Mouse (Mus musculus) forebrain, postnatal 0 days (tissue): Measurements from ENCODE around the gene Shisa9. TPM values are rescaled to one million over a fixed set of nuclear protein-coding genes. Genes with fewer than 3 reads are reported as not detected.

Source experiments
- ATAC-seq: fragments of 200-750 bp; cut with Nextera tagmentation; 2 replicates; pipeline ENCODE4 v1.8.0; 2017; ENCODE audit warnings: mild to moderate bottlenecking, moderate library complexity
- DNase-seq: peaks from one replicate; pipeline ENCODE4 v3.0.0-alpha.2; 2015
- H3K27ac ChIP-seq: fragments of 300-500 bp; sonication (generic); 2 replicates; pipeline ENCODE4 v1.5.1; 2014; ENCODE audit warnings: low read depth, mild to moderate bottlenecking, antibody characterized with exemption, low read length, moderate library complexity, mixed read lengths
- H3K27me3 ChIP-seq: fragments of 300-500 bp; sonication (generic); 2 replicates; pipeline ENCODE4 v1.6.1; 2014; ENCODE audit warnings: mild to moderate bottlenecking, low read length, mixed read lengths; ENCODE audit not compliant: insufficient read depth
- H3K36me3 ChIP-seq: fragments of 300-500 bp; sonication (generic); 2 replicates; pipeline ENCODE4 v1.6.1; 2014; ENCODE audit warnings: mild to moderate bottlenecking, moderate library complexity; ENCODE audit not compliant: insufficient read depth
- H3K4me1 ChIP-seq: fragments of 300-500 bp; sonication (generic); 2 replicates; pipeline ENCODE4 v1.6.1; 2014; ENCODE audit warnings: antibody characterized with exemption; ENCODE audit not compliant: insufficient read depth
- H3K4me2 ChIP-seq: fragments of 300-500 bp; sonication (generic); 2 replicates; pipeline ENCODE4 v1.6.1; 2014; ENCODE audit warnings: low read depth, mild to moderate bottlenecking, moderate library complexity
- H3K4me3 ChIP-seq: fragments of 300-500 bp; sonication (generic); 2 replicates; pipeline ENCODE4 v1.5.1; 2014; ENCODE audit warnings: low read depth, low read length, mixed read lengths
- H3K9ac ChIP-seq: fragments of 300-500 bp; sonication (generic); 2 replicates; pipeline ENCODE4 v1.6.1; 2014; ENCODE audit warnings: mild to moderate bottlenecking
- H3K9me3 ChIP-seq: fragments of 300-500 bp; sonication (generic); 2 replicates; pipeline ENCODE4 v1.6.1; 2016; ENCODE audit warnings: low read length
- CTCF ChIP-seq: sonication (generic); IDR thresholded peaks from 2 replicates; pipeline ENCODE4 v1.5.1; 2016; ENCODE audit warnings: antibody characterized with exemption, control low read depth, low read depth
- WGBS: fragments of 180-500 bp; shearing (Covaris S2); extraction: QIAGEN DNeasy Blood & Tissue Kit; methylation state at CpG from one replicate; pipeline ENCODE4 v1.1.7; 2014; 5-methylcytosine and 5-hydroxymethylcytosine counted together
- polyA plus RNA-seq: library from polyadenylated mRNA; unstranded; fragments of >200 nt; fragmentation: Nextera tagmentation; extraction: Ambion mirVana; gene quantifications from 2 replicates; pipeline ENCODE4 v1.2.1, GENCODE M21; 2015
- total RNA-seq: library from RNA; depleted of rRNA; stranded (reverse); fragments of >200 nt; gene quantifications from 2 replicates; pipeline ENCODE4 v1.2.3, GENCODE M21; 2014

Shisa9 gene
- total and polyA plus RNA-seq, 2 experiments from 2014 or later: 21.7 to 38.2 TPM

DNA sequence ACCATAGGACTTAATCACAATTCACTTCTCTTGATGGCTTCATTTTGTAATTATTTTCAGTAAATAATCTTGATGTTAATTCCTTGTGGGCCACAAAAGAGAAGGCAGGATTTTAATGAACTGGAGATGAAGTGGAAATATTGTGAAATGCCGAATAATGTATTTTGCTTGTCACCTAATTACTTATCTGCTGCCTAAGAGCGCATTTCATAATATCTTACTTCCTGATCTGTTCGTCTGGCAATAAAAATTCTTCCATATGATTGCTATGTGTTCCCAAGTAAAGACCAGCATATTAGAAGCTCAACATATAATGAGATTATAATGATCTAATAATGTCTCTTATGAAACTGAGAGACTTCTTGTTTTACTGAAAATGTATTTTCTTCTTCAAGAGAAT, 235.9 kb downstream of the Shisa9 start:
- ATAC-seq (no peak), DNase-seq (no peak)
- Histone ChIP-seq H3K4me2 (no peak overlapping the region), H3K9ac (no peak overlapping the region), H3K4me3 (no peak overlapping the region), H3K27me3 (no peaks in the 10 kb centered on the region), H3K9me3 (no peaks in the 10 kb centered on the region), H3K36me3 (no peaks in the 10 kb centered on the region), H3K4me1 (no peaks in the 10 kb centered on the region), H3K27ac (no peak overlapping the region)
- no peak for TF ChIP-seq CTCF
- 85% methylated on average over 3 of the region's 3 CpGs for WGBS

DNA sequence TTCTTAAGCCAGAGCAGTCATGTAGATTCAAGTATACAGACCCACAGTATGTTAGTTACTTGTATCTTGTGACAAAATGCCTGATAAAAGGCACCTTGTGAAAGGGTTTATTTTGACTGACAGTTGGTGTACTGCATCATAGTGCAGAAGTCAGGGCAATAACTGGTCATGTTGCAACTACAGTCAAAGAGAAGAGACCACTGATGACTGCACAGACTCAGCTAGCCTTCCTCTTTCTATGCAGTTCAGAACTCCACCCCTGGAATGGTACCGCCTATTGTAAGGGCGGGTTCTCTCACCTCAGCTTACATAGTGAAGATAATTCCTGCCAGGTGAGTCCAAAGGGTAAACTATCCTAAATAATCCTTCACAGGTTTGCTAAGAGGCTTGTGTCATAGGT, 239.6 kb downstream of the Shisa9 start:
- ATAC-seq (no peak), DNase-seq (no peak)
- Histone ChIP-seq H3K4me2 (no peak overlapping the region), H3K9me3 (no peaks in the 10 kb centered on the region), H3K36me3 (no peaks in the 10 kb centered on the region), H3K27me3 (no peaks in the 10 kb centered on the region), H3K9ac (no peak overlapping the region), H3K4me3 (no peak overlapping the region), H3K27ac (no peak overlapping the region), H3K4me1 (0 out of 2 replicates have a peak, but pooled peaks cover 3% of the 10 kb centered on the region)
- WGBS: 90% methylated on average over 2 of the region's 2 CpGs
- TF ChIP-seq CTCF: no peak

DNA sequence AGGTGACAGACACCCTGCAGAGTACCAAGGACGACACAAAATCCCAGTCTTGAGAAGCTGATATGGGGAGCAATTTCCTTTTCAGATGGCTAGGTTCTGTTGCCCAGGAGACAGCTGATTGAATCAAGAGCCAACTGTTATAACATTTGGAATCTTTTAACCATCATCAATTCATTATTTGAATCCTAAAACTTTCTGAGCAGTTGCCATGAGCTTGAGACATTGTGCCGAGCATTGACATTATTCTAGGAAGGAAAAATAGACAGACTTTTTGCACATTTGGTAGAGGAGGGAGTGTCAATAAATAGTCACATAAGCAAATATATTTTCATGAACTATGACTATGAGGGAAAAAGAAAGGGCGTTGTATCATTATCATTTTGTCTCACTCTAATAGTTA, 243.0 kb downstream of the Shisa9 start:
- ATAC-seq (no peak; the same call in 1 of the 2 replicates), DNase-seq (no peak)
- Histone ChIP-seq H3K4me1 (0 out of 2 replicates have a peak, but pooled peaks cover 3% of the 10 kb centered on the region), H3K9me3 (no peaks in the 10 kb centered on the region), H3K4me3 (no peak overlapping the region), H3K36me3 (no peaks in the 10 kb centered on the region), H3K27me3 (no peaks in the 10 kb centered on the region), H3K9ac (no peak overlapping the region), H3K4me2 (no peak overlapping the region), H3K27ac (no peak overlapping the region)
- no peak for TF ChIP-seq CTCF
- 43% methylated on average over 3 of the region's 3 CpGs for WGBS

DNA sequence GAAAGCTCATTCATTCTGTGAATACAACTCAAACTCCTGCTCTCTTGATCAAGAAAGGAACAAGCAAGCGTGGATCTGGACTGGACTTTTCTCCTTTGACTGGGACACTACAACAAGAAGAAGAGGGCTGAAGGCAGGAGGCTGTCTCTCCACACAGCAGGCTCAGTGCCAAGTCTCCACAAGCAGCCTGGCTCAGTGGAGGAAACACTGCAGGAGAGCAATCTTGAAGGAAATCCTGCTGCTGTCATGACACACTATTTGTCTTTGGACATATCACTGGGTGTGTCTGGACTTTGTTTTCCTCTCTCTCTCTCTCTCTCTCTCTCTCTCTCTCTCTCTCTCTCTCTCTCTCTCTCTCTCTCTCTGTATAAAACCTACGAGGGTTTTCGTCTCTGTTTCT, 249.4 kb downstream of the Shisa9 start:
- no peaks in the 10 kb centered on the region for H3K9me3 ChIP-seq
- no peak overlapping the region for H3K27ac ChIP-seq
- no peak for TF ChIP-seq CTCF
- no peaks in the 10 kb centered on the region for H3K4me1 ChIP-seq
- ATAC-seq (no peak), DNase-seq (no peak)
- no peaks in the 10 kb centered on the region for H3K27me3 ChIP-seq
- H3K4me3 ChIP-seq: no peak overlapping the region
- H3K36me3 ChIP-seq: no peaks in the 10 kb centered on the region
- no peak overlapping the region for H3K4me2 ChIP-seq
- 76% methylated on average over 3 of the region's 3 CpGs for WGBS
- no peak overlapping the region for H3K9ac ChIP-seq

DNA sequence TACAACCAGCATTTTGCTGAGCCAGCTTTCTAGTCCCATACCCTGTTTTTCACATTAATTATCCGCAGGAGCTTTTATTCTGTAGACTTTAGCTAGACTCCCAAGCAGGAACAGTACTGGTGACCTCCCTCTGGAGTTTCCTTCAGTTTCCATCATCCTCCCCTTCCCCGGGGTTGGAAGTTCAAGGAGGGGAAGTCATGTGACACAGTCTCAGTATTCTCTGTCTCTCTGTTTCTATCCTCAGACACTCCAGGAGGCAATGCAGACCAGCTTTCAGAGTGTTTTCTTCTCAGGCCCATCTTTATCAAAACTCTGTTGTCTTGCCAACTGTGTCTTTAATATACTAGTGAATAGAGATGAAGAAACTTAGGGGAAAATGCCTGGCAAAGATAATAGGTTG, 250.4 kb downstream of the Shisa9 start:
- Histone ChIP-seq H3K9ac (no peak overlapping the region), H3K9me3 (no peaks in the 10 kb centered on the region), H3K4me2 (no peak overlapping the region), H3K4me3 (no peak overlapping the region), H3K36me3 (no peaks in the 10 kb centered on the region), H3K27ac (no peak overlapping the region), H3K27me3 (no peaks in the 10 kb centered on the region), H3K4me1 (no peaks in the 10 kb centered on the region)
- DNase-seq (no peak), ATAC-seq (no peak)
- WGBS: 70% methylated on average over 2 of the region's 2 CpGs
- no peak for TF ChIP-seq CTCF

DNA sequence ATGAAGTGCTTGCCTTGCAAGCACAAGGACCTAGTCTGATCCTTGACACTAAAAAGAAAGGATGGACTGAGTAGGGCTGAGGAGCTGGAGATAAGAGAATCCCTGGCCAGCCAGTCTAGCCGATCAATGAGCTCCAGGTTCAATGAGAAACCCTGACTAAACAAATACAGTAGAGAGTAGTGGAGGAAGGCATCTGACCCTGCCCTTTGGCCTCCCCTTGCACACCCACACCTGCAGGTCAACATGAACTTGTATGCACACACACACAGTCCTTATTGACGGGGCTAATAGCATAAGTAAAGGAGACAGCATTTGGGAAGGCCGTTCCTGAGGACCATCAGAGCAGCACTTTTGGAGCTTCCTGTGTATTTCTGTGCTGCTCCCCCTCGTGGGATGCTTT, 254.7 kb downstream of the Shisa9 start:
- no peak for ATAC-seq
- Histone ChIP-seq H3K9me3 (no peaks in the 10 kb centered on the region), H3K4me2 (no peak overlapping the region), H3K4me1 (no peaks in the 10 kb centered on the region), H3K27ac (no peak overlapping the region), H3K4me3 (no peak overlapping the region), H3K27me3 (no peaks in the 10 kb centered on the region), H3K9ac (no peak overlapping the region), H3K36me3 (no peaks in the 10 kb centered on the region)
- 82% methylated on average over 4 of the region's 4 CpGs for WGBS
- TF ChIP-seq CTCF: no peak
- no peak for DNase-seq

DNA sequence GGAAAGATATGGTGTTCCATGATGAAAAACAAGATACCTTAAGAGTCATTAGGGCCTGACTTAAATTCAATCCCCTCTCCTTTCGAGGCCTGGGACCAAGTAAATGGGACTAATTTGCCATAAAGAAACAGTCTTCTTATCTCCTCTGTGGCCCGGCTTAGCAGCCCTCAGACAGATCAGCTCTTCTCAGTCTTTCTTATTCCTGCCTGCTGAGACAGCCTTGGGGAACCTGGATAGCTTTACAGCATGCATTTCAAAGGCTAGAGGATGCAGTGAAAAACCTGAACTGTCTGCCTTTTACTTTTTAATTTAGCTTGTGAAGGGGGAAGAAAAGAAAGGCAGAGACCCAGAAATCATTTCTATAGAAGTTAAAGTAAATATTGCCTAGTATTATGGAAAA, 275.4 kb downstream of the Shisa9 start:
- Histone ChIP-seq H3K9ac (no peak overlapping the region), H3K4me2 (no peak overlapping the region), H3K4me3 (no peak overlapping the region), H3K36me3 (no peaks in the 10 kb centered on the region), H3K27ac (no peak overlapping the region), H3K27me3 (no peaks in the 10 kb centered on the region), H3K9me3 (no peaks in the 10 kb centered on the region), H3K4me1 (no peaks in the 10 kb centered on the region)
- 5% methylated on average over 2 of the region's 2 CpGs for WGBS
- ATAC-seq (no peak), DNase-seq (no peak)
- TF ChIP-seq CTCF: no peak

DNA sequence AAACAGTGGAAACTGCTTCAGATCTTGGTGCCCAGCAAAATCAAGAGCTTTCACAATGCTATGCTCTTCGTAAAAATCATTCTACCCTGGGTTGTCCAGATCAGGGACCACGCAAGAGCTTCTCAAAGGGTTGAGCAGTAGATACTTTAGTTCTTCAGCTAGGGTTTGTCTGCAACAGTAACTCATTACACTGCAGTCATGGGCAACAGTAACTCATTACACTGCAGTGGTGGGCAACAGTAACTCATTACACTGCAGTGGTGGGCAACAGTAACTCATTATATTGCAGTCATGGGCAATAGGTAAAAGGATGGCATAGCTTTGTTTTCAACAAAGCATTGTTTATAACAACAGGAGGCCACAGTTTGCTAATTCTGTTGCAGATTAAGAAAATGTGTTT, 281.9 kb downstream of the Shisa9 start:
- DNase-seq (no peak), ATAC-seq (no peak)
- H3K9ac ChIP-seq: no peak overlapping the region
- H3K27me3 ChIP-seq: no peaks in the 10 kb centered on the region
- no peaks in the 10 kb centered on the region for H3K9me3 ChIP-seq
- H3K4me1 ChIP-seq: no peaks in the 10 kb centered on the region
- H3K4me2 ChIP-seq: no peak overlapping the region
- H3K36me3 ChIP-seq: peaks cover 5% of the 10 kb centered on the region; the same call in 1 of the 2 replicates
- no peak overlapping the region for H3K4me3 ChIP-seq
- no peak overlapping the region for H3K27ac ChIP-seq
- TF ChIP-seq CTCF: no peak
- 91% methylated on average over 2 of the region's 2 CpGs for WGBS
